Mouse (Mus musculus) kidney, embryonic 16.5 days (tissue): ENCODE data around the gene S1pr2. TPM values are rescaled to one million over a fixed set of nuclear protein-coding genes. Genes with fewer than 3 reads are reported as not detected.

Experiments used
- ATAC-seq: fragments of 200-750 bp; cut with Nextera tagmentation; 2 replicates; pipeline ENCODE4 v1.8.0; 2017; ENCODE audit warnings: moderate TSS enrichment; ENCODE audit not compliant: low FRiP score, low TSS enrichment
- H3K27ac ChIP-seq: fragments of 300-500 bp; sonication (generic); 2 replicates; pipeline ENCODE4 v1.5.1; 2014; ENCODE audit warnings: low read length
- H3K27me3 ChIP-seq: fragments of 300-500 bp; sonication (generic); 2 replicates; pipeline ENCODE4 v1.6.1; 2014; ENCODE audit warnings: low read length, control low read depth, mixed read lengths; ENCODE audit not compliant: insufficient read depth
- H3K36me3 ChIP-seq: fragments of 300-500 bp; sonication (generic); 2 replicates; pipeline ENCODE4 v1.6.1; 2014; ENCODE audit warnings: low read length, control low read depth, mixed read lengths; ENCODE audit not compliant: insufficient read depth
- H3K4me1 ChIP-seq: fragments of 300-500 bp; sonication (generic); 2 replicates; pipeline ENCODE4 v1.6.1; 2014; ENCODE audit warnings: low read length, control low read depth, mixed read lengths; ENCODE audit not compliant: insufficient read depth
- H3K4me2 ChIP-seq: fragments of 300-500 bp; sonication (generic); replicated peaks from 2 replicates; pipeline ENCODE4 v1.6.1; 2014; ENCODE audit warnings: low read depth, low read length
- H3K4me3 ChIP-seq: fragments of 300-500 bp; sonication (generic); 2 replicates; pipeline ENCODE4 v1.5.1; 2014; ENCODE audit warnings: mild to moderate bottlenecking, low read length
- H3K9ac ChIP-seq: fragments of 300-500 bp; sonication (generic); replicated peaks from 2 replicates; pipeline ENCODE4 v1.6.1; 2014; ENCODE audit warnings: low read length
- H3K9me3 ChIP-seq: fragments of 300-500 bp; sonication (generic); 2 replicates; pipeline ENCODE4 v1.6.1; 2016; ENCODE audit warnings: low read length, control low read depth
- WGBS: fragments of 180-500 bp; shearing (Covaris S2); extraction: QIAGEN DNeasy Blood & Tissue Kit; methylation state at CpG from one replicate; pipeline ENCODE4 v1.1.7; 2014; 5-methylcytosine and 5-hydroxymethylcytosine counted together
- polyA plus RNA-seq: library from polyadenylated mRNA; unstranded; fragments of >200 nt; fragmentation: Nextera tagmentation; extraction: Ambion mirVana; gene quantifications from 2 replicates; pipeline ENCODE4 v1.2.1, GENCODE M21; 2015

S1pr2 gene
- polyA plus RNA-seq, 1 experiment from 2014 or later, result 35.1 TPM

GRCm38 (mm10) chr9:20952520-20953227, 23.9 kb downstream of the S1pr2 start:
- H3K4me2 ChIP-seq, result peak overlapping the region; percentile 76
- H3K27ac ChIP-seq, result peak overlapping the region; percentile 92
- under 1% methylated on average over 51 of the region's 51 CpGs for WGBS
- peak; percentile 96 for ATAC-seq
- H3K36me3 ChIP-seq, result no peaks in the 10 kb centered on the region; the same call in 1 of the 2 replicates
- no peaks in the 10 kb centered on the region for H3K27me3 ChIP-seq
- H3K4me3 ChIP-seq, result peak overlapping the region; percentile 97
- H3K9me3 ChIP-seq, result no peaks in the 10 kb centered on the region
- H3K9ac ChIP-seq, result peak overlapping the region; percentile 91
- peaks cover 13% of the 10 kb centered on the region for H3K4me1 ChIP-seq

GRCm38 (mm10) chr9:20951966-20952519, 24.5 kb downstream of the S1pr2 start:
- peak; percentile 77 for ATAC-seq
- no peaks in the 10 kb centered on the region; the same call in 1 of the 2 replicates for H3K36me3 ChIP-seq
- H3K9ac ChIP-seq, result peak overlapping the region; percentile 91
- WGBS, result under 1% methylated on average over 17 of the region's 17 CpGs
- no peaks in the 10 kb centered on the region for H3K9me3 ChIP-seq
- peak overlapping the region; percentile 76 for H3K4me2 ChIP-seq
- peak overlapping the region; percentile 97 for H3K4me3 ChIP-seq
- H3K27ac ChIP-seq, result peak overlapping the region; percentile 92
- H3K27me3 ChIP-seq, result no peaks in the 10 kb centered on the region
- H3K4me1 ChIP-seq, result peaks cover 13% of the 10 kb centered on the region

GRCm38 (mm10) chr9:20951441-20951840, 25.1 kb downstream of the S1pr2 start:
- WGBS, result 8% methylated on average over 14 of the region's 14 CpGs
- Histone ChIP-seq H3K27me3 (no peaks in the 10 kb centered on the region), H3K36me3 (no peaks in the 10 kb centered on the region; the same call in 1 of the 2 replicates), H3K4me3 (peak overlapping the region; percentile 97), H3K4me2 (peak overlapping the region; percentile 76), H3K27ac (peak overlapping the region; percentile 92), H3K9ac (peak overlapping the region; percentile 91), H3K9me3 (no peaks in the 10 kb centered on the region), H3K4me1 (peaks cover 13% of the 10 kb centered on the region)
- no peak for ATAC-seq

GRCm38 (mm10) chr9:20950419-20950818, 26.2 kb downstream of the S1pr2 start:
- Histone ChIP-seq H3K27ac (no peak overlapping the region), H3K4me3 (no peak overlapping the region; the same call in 1 of the 2 replicates), H3K4me1 (peaks cover 13% of the 10 kb centered on the region), H3K9me3 (no peaks in the 10 kb centered on the region), H3K4me2 (no peak overlapping the region), H3K36me3 (no peaks in the 10 kb centered on the region; the same call in 1 of the 2 replicates), H3K27me3 (no peaks in the 10 kb centered on the region), H3K9ac (peak overlapping the region; percentile 41)
- ATAC-seq, result no peak

GRCm38 (mm10) chr9:20946066-20946880, 30.3 kb downstream of the S1pr2 start:
- 71% methylated on average over 16 of the region's 16 CpGs for WGBS
- H3K27ac ChIP-seq, result no peak overlapping the region

GRCm38 (mm10) chr9:20944697-20945370, 31.7 kb downstream of the S1pr2 start:
- no peak overlapping the region for H3K4me3 ChIP-seq
- H3K4me1 ChIP-seq, result peaks cover 9% of the 10 kb centered on the region
- no peak overlapping the region for H3K4me2 ChIP-seq
- no peaks in the 10 kb centered on the region for H3K9me3 ChIP-seq
- H3K36me3 ChIP-seq, result peaks cover 25% of the 10 kb centered on the region
- H3K27ac ChIP-seq, result no peak overlapping the region
- H3K27me3 ChIP-seq, result no peaks in the 10 kb centered on the region
- no peak for ATAC-seq
- 54% methylated on average over 4 of the region's 4 CpGs for WGBS
- H3K9ac ChIP-seq, result no peak overlapping the region

More at GRCm38 (mm10) chr9:20946066-20946880, 30.3 kb downstream of the S1pr2 start:
- Histone ChIP-seq H3K4me1 (peaks cover 18% of the 10 kb centered on the region), H3K4me3 (no peak overlapping the region), H3K36me3 (peaks cover 11% of the 10 kb centered on the region), H3K4me2 (no peak overlapping the region), H3K27me3 (no peaks in the 10 kb centered on the region), H3K9ac (no peak overlapping the region), H3K9me3 (no peaks in the 10 kb centered on the region)
- ATAC-seq, result no peak

- Histone ChIP-seq H3K27me3 (no peaks in the 10 kb centered on the region), H3K4me1 (peaks cover 9% of the 10 kb centered on the region), H3K27ac (no peak overlapping the region), H3K9me3 (no peaks in the 10 kb centered on the region), H3K9ac (no peak overlapping the region), H3K4me3 (no peak overlapping the region), H3K36me3 (peaks cover 33% of the 10 kb centered on the region), H3K4me2 (no peak overlapping the region)
- ATAC-seq, result peak; percentile 68
- WGBS, result 6% methylated on average over 2 of the region's 2 CpGs
Observed at GRCm38 (mm10) chr9:20943911-20944310, 32.7 kb downstream of the S1pr2 start.

GRCm38 (mm10) chr9:20943396-20943795, 33.2 kb downstream of the S1pr2 start:
- no peak overlapping the region for H3K27ac ChIP-seq

GRCm38 (mm10) chr9:20923258-20923657, 53.3 kb downstream of the S1pr2 start:
- Histone ChIP-seq H3K36me3 (peaks cover 99% of the 10 kb centered on the region), H3K4me2 (no peak overlapping the region), H3K27ac (no peak overlapping the region), H3K9ac (no peak overlapping the region; the same call in 1 of the 2 replicates), H3K4me3 (no peak overlapping the region), H3K27me3 (no peaks in the 10 kb centered on the region), H3K4me1 (no peaks in the 10 kb centered on the region), H3K9me3 (no peaks in the 10 kb centered on the region)
- no peak for ATAC-seq
- 92% methylated on average over 3 of the region's 3 CpGs for WGBS

More at GRCm38 (mm10) chr9:20943396-20943795, 33.2 kb downstream of the S1pr2 start:
- no peak overlapping the region for H3K9ac ChIP-seq
- H3K4me2 ChIP-seq, result no peak overlapping the region
- WGBS, result 83% methylated on average over 7 of the region's 7 CpGs
- no peak overlapping the region for H3K4me3 ChIP-seq
- peaks cover 38% of the 10 kb centered on the region for H3K36me3 ChIP-seq
- peaks cover 9% of the 10 kb centered on the region for H3K4me1 ChIP-seq
- ATAC-seq, result no peak; the same call in 1 of the 2 replicates
- no peaks in the 10 kb centered on the region for H3K27me3 ChIP-seq
- H3K9me3 ChIP-seq, result no peaks in the 10 kb centered on the region
